Mouse (Mus musculus) bone marrow macrophage, adult 2 months (primary cell): Measurements from ENCODE around the gene Ghdc.

ENCODE experiments used
- CTCF ChIP-seq: IDR thresholded peaks from 2 replicates; pipeline ENCODE4 v1.5.1; 2012; ENCODE audit warnings: low read depth, mild to moderate bottlenecking, low read length, moderate library complexity
- POLR2A ChIP-seq: IDR thresholded peaks from 2 replicates; pipeline ENCODE4 v1.6.1; 2012; ENCODE audit warnings: mild to moderate bottlenecking, low read depth, low read length, borderline replicate concordance

DNA sequence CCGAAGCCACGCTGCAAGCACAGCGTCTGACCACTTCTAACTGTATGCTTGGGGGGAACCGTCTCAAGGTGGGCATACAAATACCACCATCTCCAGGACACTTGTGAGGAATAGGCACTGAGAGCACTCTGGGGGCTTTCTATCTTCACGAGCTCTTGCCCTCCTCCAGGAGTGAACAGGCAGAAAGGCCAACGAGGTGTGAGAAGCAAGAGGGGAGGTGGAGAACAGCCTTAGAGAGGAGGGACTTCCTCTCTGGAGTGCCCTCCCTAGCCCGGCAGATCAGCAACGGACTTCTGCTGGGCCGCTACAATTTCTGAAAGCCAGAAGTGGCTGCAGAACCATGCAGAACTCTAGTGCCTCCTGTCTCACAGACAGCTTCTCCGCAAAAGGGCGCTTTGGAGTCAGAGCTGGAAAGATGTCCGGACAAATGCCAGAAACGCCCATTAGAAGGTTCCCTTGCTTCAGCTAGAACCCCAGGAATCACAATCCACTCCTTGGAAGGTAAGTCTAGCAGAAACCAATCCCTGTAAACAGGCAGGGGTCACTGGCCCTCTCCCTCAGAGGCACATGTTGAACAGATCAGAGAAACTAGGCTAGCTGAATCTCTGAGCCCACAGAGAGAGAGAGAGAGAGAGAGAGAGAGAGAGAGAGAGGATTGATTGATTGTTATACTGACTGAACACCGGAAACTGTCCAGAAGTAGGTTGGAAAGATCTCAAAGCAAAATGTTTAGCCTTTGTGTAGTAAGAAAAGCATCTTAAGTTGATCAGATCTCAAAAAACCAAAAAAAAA, 34.6 kb downstream of the Ghdc start:
- TF ChIP-seq CTCF (no peak), POLR2A (no peak)
